Mouse (Mus musculus) spleen, adult 2 months (tissue): Measurements from ENCODE around the gene Fgd5.

Experiments used
- CTCF ChIP-seq: fragments of 200-500 bp; IDR thresholded peaks from 2 replicates; pipeline ENCODE4 v1.5.1; 2011; ENCODE audit warnings: mild to moderate bottlenecking, inconsistent platforms; ENCODE audit not compliant: insufficient read depth, insufficient read length, insufficient replicate concordance; ENCODE audit errors: extremely low read depth
- POLR2A ChIP-seq: fragments of 200-500 bp; IDR thresholded peaks from 2 replicates; pipeline ENCODE4 v1.6.1; 2011; ENCODE audit warnings: low read depth, low read length, inconsistent platforms

- TF ChIP-seq POLR2A (no peak), CTCF (no peak)
These were observed 34.4 kb downstream of the Fgd5 start for GRCm38 (mm10) chr6:92013035-92013434.
